Mouse (Mus musculus): ENCODE data around the gene Fau.

Fau gene

DNA sequence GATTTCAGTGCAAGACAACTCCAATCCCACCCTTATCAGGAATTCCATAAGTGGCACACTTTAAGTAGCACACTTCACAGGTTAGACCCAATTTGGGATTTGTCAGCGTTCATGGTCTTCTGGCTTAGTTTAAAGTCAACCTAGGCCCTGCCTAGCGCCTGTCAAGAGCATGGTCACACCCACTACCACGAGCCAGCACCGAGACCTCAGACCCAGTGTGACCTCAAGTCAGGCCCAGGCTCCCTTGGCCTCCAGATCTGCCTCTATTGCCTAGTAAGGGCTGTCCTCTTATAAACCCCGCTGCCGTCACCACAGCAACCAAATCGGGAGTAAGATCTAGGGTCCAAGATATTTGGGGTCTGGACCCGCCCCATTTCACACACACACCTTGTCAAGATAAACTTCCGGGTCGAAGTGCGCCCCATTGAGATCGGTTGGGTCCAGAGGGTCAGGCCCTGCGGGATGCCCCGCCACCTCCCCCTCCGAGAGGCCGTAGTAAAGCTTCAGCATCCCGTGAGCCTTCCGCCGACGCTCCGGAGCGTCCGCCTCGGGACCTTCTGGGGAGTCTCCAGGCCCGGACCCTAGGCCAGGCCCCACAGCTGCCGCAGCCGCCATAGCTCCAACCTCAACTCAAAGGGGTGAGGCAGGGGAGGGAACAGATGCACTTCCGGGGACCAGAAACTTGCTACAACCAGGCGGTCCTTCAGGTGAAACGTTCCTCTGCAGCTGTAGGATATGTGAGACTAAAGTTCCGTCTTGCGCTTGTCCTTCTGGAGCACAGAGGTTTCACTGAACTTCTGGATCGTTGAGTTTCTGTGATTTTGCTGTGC lies 19.1 kb downstream of the Fau start, which contains the start of gene Vps51:
Vps51 (minus strand) TSS at position 668 of the 830 bp plus-strand sequence.
- peak; percentile 84 for DNase-seq

DNA sequence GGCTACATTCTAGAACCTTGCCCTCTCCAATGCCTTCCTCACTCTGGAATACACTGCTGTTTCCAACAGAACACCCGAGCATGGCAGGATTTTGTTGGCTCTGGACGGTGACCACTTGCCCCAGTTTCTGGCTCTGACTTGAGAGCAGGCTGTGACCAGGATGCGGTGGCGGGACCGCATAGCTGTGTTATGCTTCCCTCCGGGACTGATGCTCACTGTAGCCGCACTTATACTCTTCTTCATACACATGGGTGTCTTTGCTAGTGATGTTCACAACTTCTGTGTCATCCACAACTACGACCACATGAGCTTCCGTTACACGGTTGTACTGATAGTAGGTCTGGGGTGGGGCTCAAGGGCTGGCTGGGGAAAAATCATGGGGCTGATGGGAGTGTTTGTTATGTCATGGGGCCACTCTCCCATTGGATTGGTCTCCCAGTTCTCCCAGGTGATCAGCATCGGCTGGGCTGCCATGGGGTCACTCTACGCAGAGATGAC lies 22.4 kb downstream of the Fau start, which contains the start of gene Tmem262:
Tmem262 (plus strand) TSS at position 51 of the 498 bp plus-strand sequence.
- no peak for DNase-seq

DNA sequence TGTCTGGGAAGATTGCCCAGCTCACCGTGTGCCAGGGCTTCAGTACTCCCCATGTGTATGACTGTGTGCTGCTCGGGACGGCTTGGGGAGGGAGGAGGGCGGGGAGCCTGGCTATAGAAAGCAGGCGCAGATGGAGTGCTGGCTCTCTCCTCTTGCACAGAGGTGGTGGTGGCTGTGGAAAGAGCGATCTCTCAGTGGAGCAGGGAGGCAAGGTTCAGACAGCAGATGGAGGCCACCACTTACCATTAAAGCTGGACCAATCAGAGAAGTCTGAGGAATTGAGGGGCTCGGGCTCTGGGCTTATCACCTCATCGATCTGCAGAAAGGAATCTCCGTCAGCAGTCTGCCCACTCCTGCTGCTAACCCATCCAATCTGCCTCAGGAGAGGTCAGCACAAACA lies 24.5 kb downstream of the Fau start, which contains the start of gene Gm28374:
Gm28374 (minus strand) TSS at position 101 of the 400 bp plus-strand sequence.
- no peak for DNase-seq

DNA sequence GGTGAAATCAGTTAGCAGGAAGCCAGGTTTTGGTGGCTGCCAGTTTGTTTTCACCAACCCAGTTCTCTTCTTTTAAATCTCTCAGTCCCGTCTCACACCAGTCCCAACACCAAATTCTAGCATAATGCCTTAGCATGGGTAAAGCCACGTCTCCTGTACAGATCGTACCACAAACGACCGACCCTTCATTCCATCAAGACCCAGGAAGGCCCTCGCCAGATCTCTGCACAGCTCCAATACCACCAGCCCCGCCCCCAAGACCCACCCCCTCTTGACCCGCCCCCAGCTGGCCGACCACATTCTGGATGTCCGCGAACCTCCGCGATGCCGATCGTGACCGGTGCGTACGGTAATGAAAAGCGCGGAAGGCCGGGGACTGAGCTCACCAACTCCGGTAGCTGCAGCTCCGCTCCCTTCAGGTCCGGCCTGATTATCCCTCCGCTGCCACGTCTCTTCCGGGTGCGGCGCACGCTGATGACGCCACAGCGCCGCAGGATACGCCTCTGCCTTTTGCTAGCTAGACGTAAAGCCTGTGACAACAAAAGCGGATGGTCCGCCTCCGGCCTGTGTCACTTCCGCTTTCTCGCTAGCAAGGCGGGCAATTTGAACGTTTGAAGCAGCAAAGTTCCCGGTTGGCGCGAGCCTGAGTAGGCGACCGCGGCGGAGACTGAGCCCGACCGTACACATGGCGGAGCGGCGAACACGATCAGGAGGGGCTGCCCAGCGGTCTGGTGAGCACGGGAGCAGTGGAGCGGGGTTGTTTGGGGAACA lies 27.0 kb downstream of the Fau start, which contains the start of the genes Zfpl1 and Cdca5:
Zfpl1 (minus strand) TSS at position 479 of the 771 bp plus-strand sequence.
Cdca5 (plus strand) TSS at position 506 of the 771 bp plus-strand sequence.
- peak; percentile 96 for DNase-seq

DNA sequence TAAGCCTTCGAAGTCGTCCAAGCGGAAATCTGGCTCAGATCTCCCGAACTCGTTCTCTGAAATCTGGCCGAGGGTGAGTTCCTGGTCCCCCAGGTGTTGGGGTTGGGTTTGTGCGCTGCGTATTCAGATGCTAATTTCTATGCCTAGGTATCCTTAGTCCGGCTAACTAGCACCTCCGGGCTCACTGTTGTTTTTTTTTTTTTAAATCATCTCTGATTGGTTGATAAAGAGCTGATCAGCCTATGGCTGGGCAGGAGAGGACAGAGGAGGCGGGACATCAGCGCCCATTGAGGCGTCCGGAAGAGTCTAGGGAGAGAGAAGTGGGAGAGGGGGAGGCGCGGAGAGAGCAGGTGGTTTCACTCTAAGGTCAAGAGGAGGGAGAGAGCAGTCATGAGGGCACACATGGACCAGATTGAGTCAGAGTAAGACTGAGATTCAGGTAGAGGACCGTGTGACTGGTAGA lies 27.8 kb downstream of the Fau start:
- DNase-seq, result no peak

DNA sequence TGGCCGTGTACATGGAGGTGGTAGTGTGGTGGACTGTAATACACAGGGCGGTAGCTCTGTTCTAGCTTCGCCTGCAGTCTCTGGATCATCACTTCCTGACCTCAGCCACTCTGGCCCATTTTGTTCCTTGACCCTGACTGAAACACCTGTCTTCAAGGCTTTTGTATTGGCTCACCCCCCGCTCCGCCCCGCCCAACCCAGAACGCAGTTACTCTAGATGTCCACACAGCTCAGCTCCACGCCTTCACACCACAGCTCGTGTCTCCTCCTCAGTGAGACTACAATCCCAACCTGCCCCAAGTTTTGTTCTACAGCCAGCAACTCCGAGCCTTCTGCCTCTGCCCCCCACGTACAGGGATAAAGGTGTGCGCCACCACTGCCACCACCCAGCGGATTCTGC lies 31.2 kb downstream of the Fau start:
- DNase-seq, result no peak

DNA sequence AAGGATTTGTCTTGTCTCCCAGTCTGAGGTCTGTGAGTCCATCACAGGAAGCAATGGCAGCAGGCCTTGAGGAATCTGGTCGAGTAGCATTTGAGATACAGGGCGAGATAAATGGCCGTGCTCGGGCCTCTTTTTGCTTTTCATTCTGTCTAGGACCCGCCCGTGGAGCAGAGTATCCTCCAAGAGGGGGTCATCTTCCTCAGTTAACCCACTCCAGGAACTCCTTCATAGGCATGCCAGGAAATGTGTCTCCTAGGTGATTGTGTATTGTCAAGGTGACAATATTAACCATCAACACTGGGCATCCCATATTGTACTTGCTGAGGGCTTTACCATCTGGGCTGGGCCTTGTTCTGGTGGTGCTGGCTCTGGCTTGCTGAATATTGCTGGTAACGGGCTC lies 36.5 kb downstream of the Fau start, which contains the start of gene AC131692.1:
AC131692.1 (plus strand) TSS at position 301 of the 400 bp plus-strand sequence.
- no peak for DNase-seq

DNA sequence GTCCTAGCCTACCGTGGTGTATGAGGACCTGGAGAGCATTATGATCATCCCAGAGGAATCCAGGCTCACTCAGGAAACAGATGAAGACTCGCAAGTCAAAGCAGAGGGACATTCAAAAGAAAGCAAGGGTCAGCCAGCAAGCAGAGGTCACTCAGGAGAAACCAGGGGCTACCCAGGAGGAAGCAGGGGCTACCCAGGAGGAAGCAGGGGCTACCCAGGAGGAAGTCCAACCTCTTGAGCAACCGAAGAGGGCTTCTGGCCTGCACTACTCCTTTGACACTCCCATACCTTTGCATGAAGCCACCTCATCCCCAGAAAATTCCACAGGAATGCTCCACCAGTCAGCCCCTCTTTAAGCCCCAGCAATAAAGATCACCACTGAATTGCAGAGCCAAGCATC lies 40.2 kb downstream of the Fau start:
- no peak for DNase-seq

DNA sequence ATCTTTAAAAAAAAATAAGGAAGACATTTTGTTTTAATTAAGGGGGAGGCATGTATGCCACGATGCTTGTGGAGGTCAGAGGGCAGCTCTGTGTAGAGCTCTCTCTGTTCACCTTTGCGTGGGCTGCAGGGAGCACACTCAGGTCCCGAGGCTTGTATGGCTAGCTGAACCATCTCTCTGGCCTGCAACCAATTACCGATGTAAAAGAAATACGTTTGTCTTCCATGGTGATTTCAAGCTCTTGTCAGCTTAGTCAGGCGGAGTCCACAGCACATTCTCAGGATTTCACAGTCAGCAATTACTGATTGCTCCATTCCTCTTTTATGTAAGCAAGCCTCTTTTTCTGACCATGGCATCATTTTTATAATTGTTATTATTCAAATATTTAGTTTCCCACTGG lies 43.5 kb downstream of the Fau start:
- DNase-seq, result no peak

DNA sequence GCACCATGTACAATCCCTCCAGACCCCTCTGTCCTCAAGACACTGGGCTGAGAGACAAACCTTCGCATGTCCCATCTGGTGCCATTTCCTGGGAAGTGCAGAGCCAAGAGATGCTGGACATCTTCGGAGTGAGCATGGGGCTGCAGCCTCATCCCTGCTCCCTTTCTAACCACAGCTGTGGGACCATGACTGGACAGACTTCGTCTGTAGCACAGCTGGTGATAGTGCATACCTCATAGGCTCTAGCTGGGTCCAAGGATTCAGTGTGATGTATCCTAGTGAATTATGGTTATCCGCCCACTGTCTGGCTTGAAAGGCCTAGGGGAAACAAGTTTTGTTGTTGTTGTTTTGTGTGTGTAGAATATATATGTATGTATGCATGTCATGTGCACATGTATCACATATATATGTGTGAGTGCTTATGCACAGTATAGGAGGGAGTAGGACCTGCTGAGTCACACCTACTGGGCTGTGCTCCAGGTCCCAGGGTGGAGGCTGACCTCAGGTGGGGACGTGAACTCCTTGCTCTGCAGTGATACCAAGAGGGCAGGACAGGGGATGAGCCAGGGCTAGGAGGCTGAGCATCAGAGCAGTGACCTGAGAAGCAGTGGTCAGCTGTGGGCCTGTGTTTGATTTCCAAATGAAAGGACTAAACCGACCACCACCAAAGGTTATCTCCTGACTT lies 44.7 kb downstream of the Fau start:
- DNase-seq, result no peak

DNA sequence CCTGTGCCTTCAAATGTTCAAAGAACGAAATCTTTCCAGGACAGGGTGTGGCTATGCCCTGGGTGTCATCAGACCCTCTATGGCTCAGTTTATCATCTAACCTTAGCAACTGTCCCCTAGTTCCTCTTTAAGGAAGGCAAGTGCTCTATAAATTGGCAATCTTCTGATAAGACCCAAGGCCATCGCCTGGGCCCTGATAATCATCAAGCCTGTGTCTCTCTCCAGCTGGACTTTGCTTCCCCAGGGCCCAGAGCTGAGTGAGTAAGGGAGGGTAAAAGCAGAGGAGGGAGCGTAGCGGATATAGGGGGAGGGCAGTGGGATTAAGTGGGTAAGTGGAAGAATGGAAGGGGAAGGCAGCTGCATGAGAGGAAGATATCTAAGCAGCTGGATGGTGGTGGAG lies 46.8 kb downstream of the Fau start:
- no peak for DNase-seq

DNA sequence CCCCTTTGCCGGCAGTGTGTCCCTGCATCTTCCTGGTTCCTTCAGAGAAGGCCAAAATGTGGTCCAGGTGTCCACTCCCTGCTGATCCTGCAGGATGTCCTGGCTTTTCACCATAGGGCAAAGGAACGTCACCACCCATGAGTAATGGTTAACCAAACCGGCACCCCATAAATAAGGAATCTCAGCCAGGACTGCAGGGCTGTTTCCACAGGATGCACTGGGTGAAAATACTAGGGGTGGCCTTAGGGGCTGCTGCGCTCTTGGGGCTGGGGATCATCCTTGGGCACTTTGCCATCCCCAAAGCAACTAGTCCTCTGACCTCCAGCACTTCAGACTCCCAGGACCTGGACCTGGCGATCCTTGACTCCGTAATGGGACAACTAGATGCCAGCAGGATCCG lies 47.9 kb downstream of the Fau start, which contains the start of gene Naaladl1:
Naaladl1 (plus strand) TSS at position 197 of the 400 bp plus-strand sequence.
- DNase-seq, result no peak

Data from cerebellum, adult 8-10 months (tissue).